Mouse (Mus musculus): Measurements from ENCODE around the gene Col9a3. TPM values are rescaled to one million over a fixed set of nuclear protein-coding genes. Genes with fewer than 3 reads are reported as not detected.

Col9a3 gene
- polyA plus RNA-seq, 1 experiment: 2.3 TPM

DNA sequence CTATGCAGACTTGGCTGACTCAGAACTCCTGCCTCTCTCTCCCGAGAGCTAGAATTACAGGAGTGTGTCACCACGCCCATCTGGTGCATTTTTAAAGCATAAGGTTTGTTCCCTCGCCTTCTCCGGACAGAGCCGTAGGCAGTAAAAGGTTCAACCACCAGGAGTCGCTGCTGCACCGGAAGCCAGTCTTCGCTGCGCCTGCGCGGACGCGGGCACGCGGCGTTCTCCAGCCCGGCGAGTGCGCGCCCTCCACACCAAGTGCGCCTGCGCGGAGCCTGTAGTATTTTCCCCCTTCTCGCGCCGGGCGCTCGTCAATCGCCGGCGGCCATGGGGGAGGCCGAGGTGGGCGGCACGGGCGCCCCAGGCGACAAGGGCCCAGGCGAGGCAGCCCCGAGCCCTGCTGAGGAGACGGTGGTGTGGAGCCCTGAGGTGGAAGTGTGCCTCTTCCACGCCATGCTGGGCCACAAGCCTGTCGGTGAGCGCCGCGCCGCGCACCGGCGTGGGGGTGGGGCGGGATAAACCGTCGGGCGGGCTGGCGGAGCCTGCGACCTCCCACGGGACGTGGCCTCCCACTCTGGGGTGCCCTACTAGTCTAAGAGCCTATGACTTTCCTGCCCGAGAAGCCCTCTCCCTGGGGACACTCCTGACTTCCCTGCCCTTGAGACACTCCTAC is 15.0 kb upstream of the Col9a3 start:
- H3K4me3 ChIP-seq (ENCODE audit: extremely low read depth, insufficient read depth, insufficient read length): peak overlapping the region; percentile 93
- H3K27me3 ChIP-seq (ENCODE audit: control insufficient read depth, insufficient read depth, low read length): no peaks in the 10 kb centered on the region
- H3K4me1 ChIP-seq (ENCODE audit: control insufficient read depth, insufficient read depth, insufficient read length): peaks cover 7% of the 10 kb centered on the region; the same call in 1 of the 2 replicates
- H3K36me3 ChIP-seq (ENCODE audit: control insufficient read depth, insufficient read depth, low read length): peaks cover 14% of the 10 kb centered on the region
- TF ChIP-seq POLR2A (IDR thresholded peaks at IDR 0.05; ENCODE audit: low read depth, low read length) (0 out of 2 replicates have a peak, but pooled peaks have one; percentile 32), CTCF (IDR thresholded peaks at IDR 0.05; ENCODE audit: extremely low read depth, insufficient read depth, insufficient read length, insufficient replicate concordance) (peak; percentile 95)
- H3K27ac ChIP-seq (ENCODE audit: insufficient read depth, low read length): peak overlapping the region; percentile 82
- WGBS: under 1% methylated on average over 52 of the region's 57 CpGs
- DNase-seq (ENCODE audit: low read depth in 1 of 2, low spot score in 2 of 2): peak; percentile 85 to 97

DNA sequence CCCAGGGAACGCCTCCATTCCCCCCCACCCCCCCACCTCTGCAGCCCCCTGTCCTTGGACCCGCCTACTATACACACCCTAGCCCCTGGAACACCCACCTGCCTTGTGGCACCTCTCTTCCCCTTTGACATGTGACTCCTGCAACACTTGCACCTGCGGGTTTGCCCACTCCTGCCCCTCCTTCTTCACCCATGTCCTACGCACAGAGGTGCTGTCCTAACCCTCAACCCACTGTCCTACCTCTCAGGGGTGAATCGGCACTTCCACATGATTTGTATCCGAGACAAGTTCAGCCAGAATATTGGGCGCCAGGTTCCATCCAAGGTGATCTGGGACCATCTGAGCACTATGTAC is 14.5 kb upstream of the Col9a3 start:
- H3K27me3 ChIP-seq (ENCODE audit: control insufficient read depth, insufficient read depth, low read length): no peaks in the 10 kb centered on the region
- peaks cover 14% of the 10 kb centered on the region for H3K36me3 ChIP-seq (ENCODE audit: control insufficient read depth, insufficient read depth, low read length)
- DNase-seq (ENCODE audit: low read depth in 1 of 2, low spot score in 2 of 2): no peak
- WGBS: 14% methylated on average over 7 of the region's 7 CpGs
- H3K4me1 ChIP-seq (ENCODE audit: control insufficient read depth, insufficient read depth, insufficient read length): peaks cover 7% of the 10 kb centered on the region; the same call in 1 of the 2 replicates
- no peak overlapping the region for H3K27ac ChIP-seq (ENCODE audit: insufficient read depth, low read length)
- peak overlapping the region; percentile 93 for H3K4me3 ChIP-seq (ENCODE audit: extremely low read depth, insufficient read depth, insufficient read length)
- TF ChIP-seq POLR2A (IDR thresholded peaks at IDR 0.05; ENCODE audit: low read depth, low read length) (no peak), CTCF (IDR thresholded peaks at IDR 0.05; ENCODE audit: extremely low read depth, insufficient read depth, insufficient read length, insufficient replicate concordance) (no peak)

DNA sequence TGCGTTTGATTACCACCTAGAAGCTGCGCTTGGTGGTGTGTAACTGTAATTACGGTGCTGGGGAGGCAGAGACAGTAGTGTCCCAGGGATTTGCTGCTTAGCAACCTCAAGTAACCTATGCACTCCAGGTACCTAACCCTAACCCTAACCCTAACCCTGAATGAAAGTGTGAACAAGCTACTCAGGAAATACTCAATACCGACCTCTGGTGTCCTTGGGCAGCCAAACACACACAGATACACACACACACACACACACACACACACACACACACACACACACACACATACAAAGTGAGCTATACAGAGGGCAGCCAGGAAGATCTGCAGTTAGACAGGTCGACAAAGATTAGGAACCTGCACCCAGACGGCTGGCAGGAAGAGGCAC is 8.9 kb upstream of the Col9a3 start:
- TF ChIP-seq CTCF (IDR thresholded peaks at IDR 0.05; ENCODE audit: extremely low read depth, insufficient read depth, insufficient read length, insufficient replicate concordance): no peak
- TF ChIP-seq POLR2A (IDR thresholded peaks at IDR 0.05; ENCODE audit: low read depth, low read length): no peak
- Histone ChIP-seq H3K4me1 (ENCODE audit: control insufficient read depth, insufficient read depth, insufficient read length) (peaks cover 7% of the 10 kb centered on the region; the same call in 1 of the 2 replicates), H3K27ac (ENCODE audit: insufficient read depth, low read length) (peak overlapping the region; percentile 95; the same call in 1 of the 2 replicates), H3K36me3 (ENCODE audit: control insufficient read depth, insufficient read depth, low read length) (peaks cover 36% of the 10 kb centered on the region), H3K4me3 (ENCODE audit: extremely low read depth, insufficient read depth, insufficient read length) (peak overlapping the region; percentile 99), H3K27me3 (ENCODE audit: control insufficient read depth, insufficient read depth, low read length) (no peaks in the 10 kb centered on the region)
- WGBS: 45% methylated on average over 6 of the region's 6 CpGs
- no peak for DNase-seq (ENCODE audit: low read depth in 1 of 2, low spot score in 2 of 2)

- DNase-seq (ENCODE audit: low read depth in 1 of 2, low spot score in 2 of 2): peak; percentile 65 to 76
- peak within 1 kb of the TSS; percentile 99 for H3K4me3 ChIP-seq (ENCODE audit: extremely low read depth, insufficient read depth, insufficient read length)
- no peaks in the 10 kb centered on the region for H3K27me3 ChIP-seq (ENCODE audit: control insufficient read depth, insufficient read depth, low read length)
- peaks cover 42% of the 10 kb centered on the region for H3K36me3 ChIP-seq (ENCODE audit: control insufficient read depth, insufficient read depth, low read length)
- peaks cover 7% of the 10 kb centered on the region; the same call in 1 of the 2 replicates for H3K4me1 ChIP-seq (ENCODE audit: control insufficient read depth, insufficient read depth, insufficient read length)
- peak within 1 kb of the TSS; percentile 95 for H3K27ac ChIP-seq (ENCODE audit: insufficient read depth, low read length)
- TF ChIP-seq CTCF (IDR thresholded peaks at IDR 0.05; ENCODE audit: extremely low read depth, insufficient read depth, insufficient read length, insufficient replicate concordance) (peak; percentile 26; the same call in 1 of the 2 replicates), POLR2A (IDR thresholded peaks at IDR 0.05; ENCODE audit: low read depth, low read length) (peak; percentile 71)
- under 1% methylated on average over 67 of the region's 67 CpGs for WGBS
Measured at GRCm38 (mm10) chr2:180589123-180589831, 8.3 kb upstream of the Col9a3 start, which contains the start of gene Ogfr. Gene Ogfr (plus strand): TSS chr2:180589245.

- H3K27me3 ChIP-seq (ENCODE audit: control insufficient read depth, insufficient read depth, low read length): no peaks in the 10 kb centered on the region
- H3K27ac ChIP-seq (ENCODE audit: insufficient read depth, low read length): no peak overlapping the region
- 27% methylated on average over 40 of the region's 41 CpGs for WGBS
Measured at GRCm38 (mm10) chr2:180598157-180598705, 641 bp downstream of the Col9a3 start.

DNA sequence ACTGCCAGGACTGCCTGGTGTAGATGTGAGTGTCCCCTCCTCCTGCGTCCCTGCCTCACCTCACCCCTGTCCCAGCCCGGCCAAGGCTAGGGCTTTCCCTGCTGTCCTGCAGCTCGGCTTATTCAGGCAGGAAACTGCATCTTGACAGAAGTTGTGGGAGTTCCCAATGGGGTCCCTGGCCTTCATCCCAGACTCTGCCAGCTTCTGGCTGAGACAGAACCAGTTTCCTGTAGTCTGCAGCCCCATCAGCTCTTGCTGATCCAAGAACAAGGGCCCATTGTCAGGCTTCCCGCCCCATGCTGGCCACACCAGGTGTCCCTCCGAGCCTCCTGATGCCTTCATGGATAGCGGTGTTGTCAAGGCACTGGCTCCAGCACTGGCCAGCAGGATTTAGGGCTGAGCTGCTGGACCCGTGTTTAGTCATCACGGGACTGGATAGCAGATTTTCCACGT is 3.0 kb downstream of the Col9a3 start:
- no peak overlapping the region for H3K4me3 ChIP-seq (ENCODE audit: extremely low read depth, insufficient read depth, insufficient read length)
- no peak for DNase-seq (ENCODE audit: low read depth in 1 of 2, low spot score in 2 of 2)
- H3K27ac ChIP-seq (ENCODE audit: insufficient read depth, low read length): no peak overlapping the region
- no peaks in the 10 kb centered on the region for H3K4me1 ChIP-seq (ENCODE audit: control insufficient read depth, insufficient read depth, insufficient read length)
- 50% methylated on average over 9 of the region's 9 CpGs for WGBS
- no peak for TF ChIP-seq CTCF (IDR thresholded peaks at IDR 0.05; ENCODE audit: extremely low read depth, insufficient read depth, insufficient read length, insufficient replicate concordance)
- no peak for TF ChIP-seq POLR2A (IDR thresholded peaks at IDR 0.05; ENCODE audit: low read depth, low read length)
- H3K27me3 ChIP-seq (ENCODE audit: control insufficient read depth, insufficient read depth, low read length): no peaks in the 10 kb centered on the region
- H3K36me3 ChIP-seq (ENCODE audit: control insufficient read depth, insufficient read depth, low read length): peaks cover 5% of the 10 kb centered on the region; the same call in 1 of the 2 replicates

More at GRCm38 (mm10) chr2:180598157-180598705, 641 bp downstream of the Col9a3 start:
- H3K4me1 ChIP-seq (ENCODE audit: control insufficient read depth, insufficient read depth, insufficient read length): no peaks in the 10 kb centered on the region
- H3K36me3 ChIP-seq (ENCODE audit: control insufficient read depth, insufficient read depth, low read length): peaks cover 24% of the 10 kb centered on the region
- TF ChIP-seq CTCF (IDR thresholded peaks at IDR 0.05; ENCODE audit: extremely low read depth, insufficient read depth, insufficient read length, insufficient replicate concordance) (no peak), POLR2A (IDR thresholded peaks at IDR 0.05; ENCODE audit: low read depth, low read length) (no peak)
- no peak overlapping the region for H3K4me3 ChIP-seq (ENCODE audit: extremely low read depth, insufficient read depth, insufficient read length)
- DNase-seq (ENCODE audit: low read depth in 1 of 2, low spot score in 2 of 2): no peak

Data from spleen, adult 2 months (tissue).